Mouse (Mus musculus) G1E (cell line): ENCODE data around the gene Kmo.

Source experiments
- CTCF ChIP-seq: IDR thresholded peaks from 2 replicates; pipeline ENCODE4 v1.5.1; 2012; ENCODE audit warnings: low read depth, low read length, inconsistent platforms, mixed read lengths
- GATA1 ChIP-seq: IDR thresholded peaks from 2 replicates; pipeline ENCODE4 v1.6.1; 2012; ENCODE audit warnings: borderline replicate concordance, low read length, inconsistent platforms, mixed read lengths
- GATA2 ChIP-seq: IDR thresholded peaks from 2 replicates; pipeline ENCODE4 v1.6.1; 2012; ENCODE audit warnings: low read depth, low read length, inconsistent platforms, borderline replicate concordance
- POLR2AphosphoS5 ChIP-seq: IDR thresholded peaks from 2 replicates; pipeline ENCODE4 v1.6.1; 2012; ENCODE audit warnings: low read depth, low read length, inconsistent platforms; ENCODE audit not compliant: insufficient replicate concordance
- TAL1 ChIP-seq: conservative IDR thresholded peaks from 2 replicates; pipeline ENCODE4 v1.6.1; 2012; ENCODE audit warnings: low read depth, low read length, inconsistent platforms, mixed read lengths

DNA sequence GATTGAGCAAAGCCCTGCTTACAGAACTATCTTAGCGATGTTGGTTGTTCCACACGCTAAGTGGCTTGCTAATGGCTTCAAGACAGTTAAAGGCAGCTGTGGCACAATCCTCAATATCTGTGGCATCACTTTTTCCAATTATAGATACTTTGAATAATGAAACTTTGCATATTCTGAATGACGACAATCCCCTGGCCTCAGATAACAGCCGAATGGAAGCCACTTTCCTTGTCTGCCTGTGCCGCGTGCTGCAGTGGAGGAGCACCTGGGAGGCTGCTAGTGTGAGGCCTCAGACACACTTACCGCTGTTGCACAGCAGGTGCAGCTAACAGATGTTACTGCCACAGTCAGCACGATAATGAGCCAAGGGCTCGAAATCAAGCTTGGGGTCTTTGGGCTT lies 5.2 kb upstream of the Kmo start:
- TF ChIP-seq CTCF: no peak
- no peak for TF ChIP-seq POLR2AphosphoS5
- TF ChIP-seq GATA1: no peak
- TF ChIP-seq TAL1: no peak
- no peak for TF ChIP-seq GATA2
